Mouse (Mus musculus): ENCODE results near the gene Mapk12. TPM values are rescaled to one million over a fixed set of nuclear protein-coding genes. Genes with fewer than 3 reads are reported as not detected.

Mapk12 gene
- polyA plus RNA-seq (2016; fragmentation: Nextera tagmentation; extraction: Ambion mirVana) = 2.3 and 2.7 TPM in 2 replicates

- Histone ChIP-seq H3K4me2 (peak within 1 kb of the TSS; percentile 61), H3K9ac (peak within 1 kb of the TSS; percentile 14; the same call in 1 of the 2 replicates), H3K27me3 (replicated peaks) (peaks cover 100% of the 10 kb centered on the region), H3K4me3 (peak within 1 kb of the TSS; percentile 47), H3K4me1 (0 out of 2 replicates have a peak, but pooled peaks cover 6% of the 10 kb centered on the region), H3K36me3 (no peaks in the 10 kb centered on the region), H3K9me3 (replicated peaks) (no peaks in the 10 kb centered on the region), H3K27ac (no peak within 1 kb of the TSS)
- under 1% methylated on average over 21 of the region's 21 CpGs for whole genome bisulfite sequencing (ENCODE audit: insufficient replicate concordance)
- no peak; the same call in 1 of the 2 replicates for ATAC-seq
Measured at GRCm38 (mm10) chr15:89140659-89141252, at the start of gene Mapk12. Gene Mapk12 (minus strand): TSS chr15:89140703.

- whole genome bisulfite sequencing (ENCODE audit: insufficient replicate concordance) = 75% methylated on average over 5 of the region's 5 CpGs
Measured at GRCm38 (mm10) chr15:89184937-89185227, 44.4 kb upstream of the Mapk12 start.

GRCm38 (mm10) chr15:89184141-89184936 lies 43.8 kb upstream of the Mapk12 start:
- H3K27me3 ChIP-seq (replicated peaks) = peaks cover 35% of the 10 kb centered on the region
- no peak for ATAC-seq
- 65% methylated on average over 5 of the region's 5 CpGs for WGBS (ENCODE audit: insufficient replicate concordance)

More at GRCm38 (mm10) chr15:89184937-89185227, 44.4 kb upstream of the Mapk12 start:
- no peak overlapping the region for H3K4me2 ChIP-seq
- H3K36me3 ChIP-seq = peaks cover 32% of the 10 kb centered on the region
- peaks cover 28% of the 10 kb centered on the region for H3K4me1 ChIP-seq
- H3K9me3 ChIP-seq (replicated peaks) = no peaks in the 10 kb centered on the region
- H3K9ac ChIP-seq = no peak overlapping the region
- no peak overlapping the region for H3K4me3 ChIP-seq
- H3K27me3 ChIP-seq (replicated peaks) = peaks cover 30% of the 10 kb centered on the region
- H3K27ac ChIP-seq = no peak overlapping the region
- no peak for ATAC-seq

GRCm38 (mm10) chr15:89182842-89183241 lies 42.3 kb upstream of the Mapk12 start:
- Histone ChIP-seq H3K9ac (no peak overlapping the region), H3K36me3 (peaks cover 24% of the 10 kb centered on the region), H3K9me3 (replicated peaks) (no peaks in the 10 kb centered on the region), H3K27ac (peak overlapping the region; percentile 11; the same call in 1 of the 2 replicates), H3K4me2 (no peak overlapping the region), H3K4me3 (no peak overlapping the region), H3K27me3 (replicated peaks) (peaks cover 49% of the 10 kb centered on the region), H3K4me1 (peaks cover 47% of the 10 kb centered on the region)
- ATAC-seq = no peak
- WGBS (ENCODE audit: insufficient replicate concordance) = 62% methylated on average over 5 of the region's 5 CpGs

More at GRCm38 (mm10) chr15:89184141-89184936, 43.8 kb upstream of the Mapk12 start:
- no peaks in the 10 kb centered on the region for H3K9me3 ChIP-seq (replicated peaks)
- no peak overlapping the region for H3K4me3 ChIP-seq
- no peak overlapping the region for H3K4me2 ChIP-seq
- H3K36me3 ChIP-seq = peaks cover 31% of the 10 kb centered on the region
- H3K27ac ChIP-seq = no peak overlapping the region
- H3K4me1 ChIP-seq = peaks cover 33% of the 10 kb centered on the region
- no peak overlapping the region for H3K9ac ChIP-seq

GRCm38 (mm10) chr15:89182328-89182741 lies 41.8 kb upstream of the Mapk12 start:
- Histone ChIP-seq H3K27ac (peak overlapping the region; percentile 11; the same call in 1 of the 2 replicates), H3K27me3 (replicated peaks) (peaks cover 49% of the 10 kb centered on the region)

GRCm38 (mm10) chr15:89181561-89182270 lies 41.2 kb upstream of the Mapk12 start:
- Histone ChIP-seq H3K27ac (peak overlapping the region; percentile 11; the same call in 1 of the 2 replicates), H3K36me3 (peaks cover 14% of the 10 kb centered on the region; the same call in 1 of the 2 replicates), H3K9ac (no peak overlapping the region), H3K27me3 (replicated peaks) (peaks cover 49% of the 10 kb centered on the region), H3K4me2 (peak overlapping the region; percentile 77; the same call in 1 of the 2 replicates), H3K9me3 (replicated peaks) (no peaks in the 10 kb centered on the region), H3K4me1 (peaks cover 59% of the 10 kb centered on the region), H3K4me3 (no peak overlapping the region)
- WGBS (ENCODE audit: insufficient replicate concordance) = 33% methylated on average over 10 of the region's 10 CpGs
- no peak for ATAC-seq

More at GRCm38 (mm10) chr15:89182328-89182741, 41.8 kb upstream of the Mapk12 start:
- no peak overlapping the region for H3K9ac ChIP-seq
- WGBS (ENCODE audit: insufficient replicate concordance) = 21% methylated on average over 6 of the region's 6 CpGs
- H3K36me3 ChIP-seq = peaks cover 20% of the 10 kb centered on the region
- H3K4me2 ChIP-seq = no peak overlapping the region
- ATAC-seq = no peak
- no peak overlapping the region for H3K4me3 ChIP-seq
- H3K4me1 ChIP-seq = peaks cover 53% of the 10 kb centered on the region
- no peaks in the 10 kb centered on the region for H3K9me3 ChIP-seq (replicated peaks)

- Histone ChIP-seq H3K9ac (peak within 1 kb of the TSS; percentile 63), H3K9me3 (replicated peaks) (no peaks in the 10 kb centered on the region), H3K27me3 (replicated peaks) (peaks cover 55% of the 10 kb centered on the region), H3K27ac (peak within 1 kb of the TSS; percentile 46), H3K4me3 (peak within 1 kb of the TSS; percentile 64), H3K4me2 (peak within 1 kb of the TSS; percentile 77), H3K4me1 (peaks cover 69% of the 10 kb centered on the region), H3K36me3 (peaks cover 4% of the 10 kb centered on the region; the same call in 1 of the 2 replicates)
- peak; percentile 58 for ATAC-seq
- 2% methylated on average over 62 of the region's 72 CpGs for WGBS (ENCODE audit: insufficient replicate concordance)
Measured at GRCm38 (mm10) chr15:89180571-89181229, 40.2 kb upstream of the Mapk12 start, which contains the start of gene Plxnb2. Gene Plxnb2 (minus strand): TSS chr15:89180788.

- WGBS (ENCODE audit: insufficient replicate concordance) = 7% methylated on average over 26 of the region's 26 CpGs
- ATAC-seq = no peak
- peak overlapping the region; percentile 63 for H3K9ac ChIP-seq
- H3K27ac ChIP-seq = peak overlapping the region; percentile 46
- peaks cover 74% of the 10 kb centered on the region for H3K4me1 ChIP-seq
- peak overlapping the region; percentile 77 for H3K4me2 ChIP-seq
- peak overlapping the region; percentile 64 for H3K4me3 ChIP-seq
- H3K36me3 ChIP-seq = no peaks in the 10 kb centered on the region
- H3K9me3 ChIP-seq (replicated peaks) = no peaks in the 10 kb centered on the region
- peaks cover 61% of the 10 kb centered on the region for H3K27me3 ChIP-seq (replicated peaks)
Measured at GRCm38 (mm10) chr15:89180081-89180541, 39.6 kb upstream of the Mapk12 start.

- peak overlapping the region; percentile 46; the same call in 1 of the 2 replicates for H3K27ac ChIP-seq
- no peaks in the 10 kb centered on the region for H3K36me3 ChIP-seq
- peaks cover 79% of the 10 kb centered on the region for H3K4me1 ChIP-seq
- peak overlapping the region; percentile 63 for H3K9ac ChIP-seq
- H3K9me3 ChIP-seq (replicated peaks) = no peaks in the 10 kb centered on the region
- 24% methylated on average over 6 of the region's 6 CpGs for WGBS (ENCODE audit: insufficient replicate concordance)
- no peak for ATAC-seq
- peak overlapping the region; percentile 64 for H3K4me3 ChIP-seq
- H3K4me2 ChIP-seq = peak overlapping the region; percentile 77
- H3K27me3 ChIP-seq (replicated peaks) = peaks cover 66% of the 10 kb centered on the region
Measured at GRCm38 (mm10) chr15:89179630-89179964, 39.1 kb upstream of the Mapk12 start.

GRCm38 (mm10) chr15:89178954-89179629 lies 38.6 kb upstream of the Mapk12 start:
- Histone ChIP-seq H3K27me3 (replicated peaks) (peaks cover 72% of the 10 kb centered on the region), H3K4me1 (peaks cover 84% of the 10 kb centered on the region), H3K9ac (peak overlapping the region; percentile 63), H3K36me3 (no peaks in the 10 kb centered on the region), H3K4me2 (peak overlapping the region; percentile 77), H3K27ac (peak overlapping the region; percentile 61), H3K4me3 (peak overlapping the region; percentile 64), H3K9me3 (replicated peaks) (no peaks in the 10 kb centered on the region)
- peak; percentile 46 for ATAC-seq
- 12% methylated on average over 16 of the region's 16 CpGs for WGBS (ENCODE audit: insufficient replicate concordance)
